Mouse (Mus musculus): ENCODE results near the gene 1700018B08Rik. TPM values are rescaled to one million over a fixed set of nuclear protein-coding genes. Genes with fewer than 3 reads are reported as not detected.

Gene 1700018B08Rik
- polyA plus RNA-seq, 1 experiment from 2014 or later, result 0.24 TPM

GRCm38 (mm10) chr8:121584730-121585129 is 40.6 kb upstream of the 1700018B08Rik start:
- Histone ChIP-seq H3K4me2 (peak overlapping the region; percentile 56), H3K27ac (ENCODE audit: low read depth, low read length) (no peak overlapping the region), H3K36me3 (ENCODE audit: control insufficient read depth, insufficient read depth, low read length) (no peaks in the 10 kb centered on the region), H3K27me3 (ENCODE audit: control insufficient read depth, insufficient read depth, low read length) (no peaks in the 10 kb centered on the region), H3K4me3 (ENCODE audit: low read depth, low read length) (peak overlapping the region; percentile 51), H3K9ac (ENCODE audit: low read depth, low read length) (peak overlapping the region; percentile 64; the same call in 1 of the 2 replicates), H3K4me1 (ENCODE audit: control insufficient read depth, insufficient read depth, low read length) (peaks cover 2% of the 10 kb centered on the region; the same call in 1 of the 2 replicates), H3K9me3 (replicated peaks; ENCODE audit: control insufficient read depth, low read length) (no peaks in the 10 kb centered on the region)
- no peak for ATAC-seq (replicated peaks; ENCODE audit: insufficient number of reproducible peaks, low FRiP score, low TSS enrichment)
- WGBS (ENCODE audit: insufficient replicate concordance), result 40% methylated on average over 13 of the region's 13 CpGs

- Histone ChIP-seq H3K27ac (ENCODE audit: low read depth, low read length) (no peak overlapping the region), H3K4me1 (ENCODE audit: control insufficient read depth, insufficient read depth, low read length) (no peaks in the 10 kb centered on the region), H3K4me2 (no peak overlapping the region), H3K36me3 (ENCODE audit: control insufficient read depth, insufficient read depth, low read length) (no peaks in the 10 kb centered on the region), H3K27me3 (ENCODE audit: control insufficient read depth, insufficient read depth, low read length) (no peaks in the 10 kb centered on the region), H3K9me3 (replicated peaks; ENCODE audit: control insufficient read depth, low read length) (no peaks in the 10 kb centered on the region), H3K9ac (ENCODE audit: low read depth, low read length) (no peak overlapping the region), H3K4me3 (ENCODE audit: low read depth, low read length) (no peak overlapping the region)
- ATAC-seq (replicated peaks; ENCODE audit: insufficient number of reproducible peaks, low FRiP score, low TSS enrichment), result no peak
- WGBS (ENCODE audit: insufficient replicate concordance), result 53% methylated on average over 8 of the region's 8 CpGs
These were observed 39.5 kb upstream of the 1700018B08Rik start for GRCm38 (mm10) chr8:121583653-121584052.

GRCm38 (mm10) chr8:121580465-121580864 is 36.3 kb upstream of the 1700018B08Rik start:
- H3K27ac ChIP-seq (ENCODE audit: low read depth, low read length), result no peak overlapping the region
- WGBS (ENCODE audit: insufficient replicate concordance), result 38% methylated on average over 9 of the region's 9 CpGs
- H3K9me3 ChIP-seq (replicated peaks; ENCODE audit: control insufficient read depth, low read length), result no peaks in the 10 kb centered on the region
- no peaks in the 10 kb centered on the region for H3K36me3 ChIP-seq (ENCODE audit: control insufficient read depth, insufficient read depth, low read length)
- no peak overlapping the region for H3K9ac ChIP-seq (ENCODE audit: low read depth, low read length)
- ATAC-seq (replicated peaks; ENCODE audit: insufficient number of reproducible peaks, low FRiP score, low TSS enrichment), result no peak
- H3K4me3 ChIP-seq (ENCODE audit: low read depth, low read length), result no peak overlapping the region
- no peaks in the 10 kb centered on the region for H3K27me3 ChIP-seq (ENCODE audit: control insufficient read depth, insufficient read depth, low read length)
- no peak overlapping the region for H3K4me2 ChIP-seq
- H3K4me1 ChIP-seq (ENCODE audit: control insufficient read depth, insufficient read depth, low read length), result peaks cover 15% of the 10 kb centered on the region

- 2% methylated on average over 62 of the region's 63 CpGs for WGBS (ENCODE audit: insufficient replicate concordance)
- peak; percentile 88 for ATAC-seq (replicated peaks; ENCODE audit: insufficient number of reproducible peaks, low FRiP score, low TSS enrichment)
- H3K4me1 ChIP-seq (ENCODE audit: control insufficient read depth, insufficient read depth, low read length), result peaks cover 16% of the 10 kb centered on the region
- H3K4me2 ChIP-seq, result peak within 1 kb of the TSS; percentile 96
- H3K9ac ChIP-seq (ENCODE audit: low read depth, low read length), result peak within 1 kb of the TSS; percentile 88
- no peaks in the 10 kb centered on the region for H3K36me3 ChIP-seq (ENCODE audit: control insufficient read depth, insufficient read depth, low read length)
- peak within 1 kb of the TSS; percentile 90 for H3K4me3 ChIP-seq (ENCODE audit: low read depth, low read length)
- peak within 1 kb of the TSS; percentile 59; the same call in 1 of the 2 replicates for H3K27ac ChIP-seq (ENCODE audit: low read depth, low read length)
- H3K9me3 ChIP-seq (replicated peaks; ENCODE audit: control insufficient read depth, low read length), result no peaks in the 10 kb centered on the region
- H3K27me3 ChIP-seq (ENCODE audit: control insufficient read depth, insufficient read depth, low read length), result no peaks in the 10 kb centered on the region
These were observed 34.7 kb upstream of the 1700018B08Rik start, which contains the start of gene Fbxo31 for GRCm38 (mm10) chr8:121578676-121579451. TSS of gene Fbxo31 (minus strand) at chr8:121578806.

- peak; percentile 66; the same call in 1 of the 2 replicates for ATAC-seq (replicated peaks; ENCODE audit: insufficient number of reproducible peaks, low FRiP score, low TSS enrichment)
- H3K27ac ChIP-seq (ENCODE audit: low read depth, low read length), result peak overlapping the region; percentile 59; the same call in 1 of the 2 replicates
- peak overlapping the region; percentile 88 for H3K9ac ChIP-seq (ENCODE audit: low read depth, low read length)
- H3K27me3 ChIP-seq (ENCODE audit: control insufficient read depth, insufficient read depth, low read length), result no peaks in the 10 kb centered on the region
- peak overlapping the region; percentile 90 for H3K4me3 ChIP-seq (ENCODE audit: low read depth, low read length)
- WGBS (ENCODE audit: insufficient replicate concordance), result 2% methylated on average over 44 of the region's 44 CpGs
- no peaks in the 10 kb centered on the region for H3K36me3 ChIP-seq (ENCODE audit: control insufficient read depth, insufficient read depth, low read length)
- H3K4me2 ChIP-seq, result peak overlapping the region; percentile 96
- H3K4me1 ChIP-seq (ENCODE audit: control insufficient read depth, insufficient read depth, low read length), result peaks cover 24% of the 10 kb centered on the region
- H3K9me3 ChIP-seq (replicated peaks; ENCODE audit: control insufficient read depth, low read length), result no peaks in the 10 kb centered on the region
These were observed 33.9 kb upstream of the 1700018B08Rik start for GRCm38 (mm10) chr8:121577751-121578675.

- H3K4me3 ChIP-seq (ENCODE audit: low read depth, low read length), result no peak overlapping the region
- H3K27me3 ChIP-seq (ENCODE audit: control insufficient read depth, insufficient read depth, low read length), result no peaks in the 10 kb centered on the region
- no peaks in the 10 kb centered on the region for H3K36me3 ChIP-seq (ENCODE audit: control insufficient read depth, insufficient read depth, low read length)
- no peak overlapping the region for H3K4me2 ChIP-seq
- no peak overlapping the region for H3K27ac ChIP-seq (ENCODE audit: low read depth, low read length)
- H3K9me3 ChIP-seq (replicated peaks; ENCODE audit: control insufficient read depth, low read length), result no peaks in the 10 kb centered on the region
- 89% methylated on average over 3 of the region's 3 CpGs for WGBS (ENCODE audit: insufficient replicate concordance)
- no peak for ATAC-seq (replicated peaks; ENCODE audit: insufficient number of reproducible peaks, low FRiP score, low TSS enrichment)
- H3K9ac ChIP-seq (ENCODE audit: low read depth, low read length), result no peak overlapping the region
- H3K4me1 ChIP-seq (ENCODE audit: control insufficient read depth, insufficient read depth, low read length), result peaks cover 25% of the 10 kb centered on the region
These were observed 31.5 kb upstream of the 1700018B08Rik start for GRCm38 (mm10) chr8:121575661-121576060.

- H3K9ac ChIP-seq (ENCODE audit: low read depth, low read length), result no peak overlapping the region
- no peak overlapping the region for H3K4me3 ChIP-seq (ENCODE audit: low read depth, low read length)
- no peaks in the 10 kb centered on the region for H3K36me3 ChIP-seq (ENCODE audit: control insufficient read depth, insufficient read depth, low read length)
- H3K9me3 ChIP-seq (replicated peaks; ENCODE audit: control insufficient read depth, low read length), result no peaks in the 10 kb centered on the region
- H3K27ac ChIP-seq (ENCODE audit: low read depth, low read length), result 0 out of 2 replicates have a peak overlapping the region, but pooled peaks have one; percentile 3
- H3K27me3 ChIP-seq (ENCODE audit: control insufficient read depth, insufficient read depth, low read length), result no peaks in the 10 kb centered on the region
- no peak overlapping the region for H3K4me2 ChIP-seq
- ATAC-seq (replicated peaks; ENCODE audit: insufficient number of reproducible peaks, low FRiP score, low TSS enrichment), result no peak
- peaks cover 27% of the 10 kb centered on the region for H3K4me1 ChIP-seq (ENCODE audit: control insufficient read depth, insufficient read depth, low read length)
- 33% methylated on average over 3 of the region's 3 CpGs for WGBS (ENCODE audit: insufficient replicate concordance)
These were observed 29.2 kb upstream of the 1700018B08Rik start for GRCm38 (mm10) chr8:121573275-121573674.

- no peak for ATAC-seq (replicated peaks; ENCODE audit: insufficient number of reproducible peaks, low FRiP score, low TSS enrichment)
- WGBS (ENCODE audit: insufficient replicate concordance), result 74% methylated on average over 7 of the region's 7 CpGs
- Histone ChIP-seq H3K9me3 (replicated peaks; ENCODE audit: control insufficient read depth, low read length) (no peaks in the 10 kb centered on the region), H3K27me3 (ENCODE audit: control insufficient read depth, insufficient read depth, low read length) (no peaks in the 10 kb centered on the region), H3K4me1 (ENCODE audit: control insufficient read depth, insufficient read depth, low read length) (peaks cover 18% of the 10 kb centered on the region), H3K4me2 (no peak overlapping the region), H3K27ac (ENCODE audit: low read depth, low read length) (no peak overlapping the region), H3K36me3 (ENCODE audit: control insufficient read depth, insufficient read depth, low read length) (no peaks in the 10 kb centered on the region), H3K4me3 (ENCODE audit: low read depth, low read length) (no peak overlapping the region), H3K9ac (ENCODE audit: low read depth, low read length) (no peak overlapping the region)
These were observed 28.0 kb upstream of the 1700018B08Rik start for GRCm38 (mm10) chr8:121572121-121572520.

Measured in heart, embryonic 11.5 days (tissue).